Mouse (Mus musculus) ovary, postnatal 14 days (tissue): ENCODE results near the gene Tia1.
A peak's percentile ranks its signal among the peaks of the same experiment; 100 is the strongest.

ENCODE experiments used
- DNase-seq: peaks from one replicate; pipeline ENCODE4 v3.0.0; 2022; ENCODE audit warnings: low spot score

Gene Tia1

GRCm38 (mm10) chr6:86431531-86431930 lies 27.5 kb downstream of the Tia1 start:
- DNase-seq, result no peak

- no peak for DNase-seq
Observed at GRCm38 (mm10) chr6:86433696-86434095, 29.7 kb downstream of the Tia1 start.

- peak; percentile 38 for DNase-seq
Observed at GRCm38 (mm10) chr6:86437711-86438110, 33.7 kb downstream of the Tia1 start.

- DNase-seq, result peak; percentile 92
Observed at GRCm38 (mm10) chr6:86438272-86439118, 34.5 kb downstream of the Tia1 start, which contains the start of gene C87436. Gene C87436 (plus strand): TSS chr6:86438374.

- no peak for DNase-seq
Observed at GRCm38 (mm10) chr6:86439119-86439496, 35.1 kb downstream of the Tia1 start.

- DNase-seq, result no peak
Observed at GRCm38 (mm10) chr6:86439531-86439930, 35.5 kb downstream of the Tia1 start.

- no peak for DNase-seq
Observed at GRCm38 (mm10) chr6:86441571-86441970, 37.6 kb downstream of the Tia1 start.

- DNase-seq, result no peak
Observed at GRCm38 (mm10) chr6:86445551-86445950, 41.5 kb downstream of the Tia1 start.

GRCm38 (mm10) chr6:86446927-86447568 lies 43.0 kb downstream of the Tia1 start:
- no peak for DNase-seq

- DNase-seq, result no peak
Observed at GRCm38 (mm10) chr6:86456727-86457126, 52.7 kb downstream of the Tia1 start.

- no peak for DNase-seq
Observed at GRCm38 (mm10) chr6:86463079-86463478, 59.1 kb downstream of the Tia1 start.

- no peak for DNase-seq
Observed at GRCm38 (mm10) chr6:86471317-86471716, 67.3 kb downstream of the Tia1 start.

- DNase-seq, result no peak
Observed at GRCm38 (mm10) chr6:86471760-86472099, 67.7 kb downstream of the Tia1 start.

GRCm38 (mm10) chr6:86472100-86472955 lies 68.3 kb downstream of the Tia1 start:
- DNase-seq, result peak; percentile 99

GRCm38 (mm10) chr6:86473077-86473476 lies 69.1 kb downstream of the Tia1 start:
- DNase-seq, result no peak

- DNase-seq, result no peak
Observed at GRCm38 (mm10) chr6:86474072-86474471, 70.1 kb downstream of the Tia1 start.

GRCm38 (mm10) chr6:86474646-86475181 lies 70.7 kb downstream of the Tia1 start:
- no peak for DNase-seq

- no peak for DNase-seq
Observed at GRCm38 (mm10) chr6:86475462-86476167, 71.6 kb downstream of the Tia1 start.

GRCm38 (mm10) chr6:86476931-86477330 lies 72.9 kb downstream of the Tia1 start:
- no peak for DNase-seq

GRCm38 (mm10) chr6:86479311-86479710 lies 75.3 kb downstream of the Tia1 start:
- no peak for DNase-seq

GRCm38 (mm10) chr6:86479816-86480188 lies 75.8 kb downstream of the Tia1 start:
- DNase-seq, result no peak
